Mouse (Mus musculus) hindbrain, embryonic 16.5 days (tissue): ENCODE data around the gene Ston2. TPM values are rescaled to one million over a fixed set of nuclear protein-coding genes. Genes with fewer than 3 reads are reported as not detected.
A peak's percentile ranks its signal among the peaks of the same experiment; 100 is the strongest.

ENCODE experiments used
- ATAC-seq: fragments of 200-750 bp; cut with Nextera tagmentation; 2 replicates; pipeline ENCODE4 v1.8.0; 2017; ENCODE audit warnings: moderate TSS enrichment, moderate library complexity
- H3K27ac ChIP-seq: fragments of 300-500 bp; sonication (generic); 2 replicates; pipeline ENCODE4 v1.5.1; 2014; ENCODE audit warnings: low read depth, mild to moderate bottlenecking, control low read depth, low read length, moderate library complexity
- H3K27me3 ChIP-seq: fragments of 300-500 bp; sonication (generic); replicated peaks from 2 replicates; pipeline ENCODE4 v1.6.1; 2014; ENCODE audit warnings: low read length; ENCODE audit not compliant: control insufficient read depth, insufficient read depth
- H3K36me3 ChIP-seq: fragments of 300-500 bp; sonication (generic); 2 replicates; pipeline ENCODE4 v1.6.1; 2014; ENCODE audit warnings: mild to moderate bottlenecking, low read length, moderate library complexity, mixed read lengths; ENCODE audit not compliant: control insufficient read depth, insufficient read depth
- H3K4me1 ChIP-seq: fragments of 300-500 bp; sonication (generic); 2 replicates; pipeline ENCODE4 v1.6.1; 2014; ENCODE audit warnings: low read depth, low read length; ENCODE audit not compliant: control insufficient read depth, insufficient read depth
- H3K4me2 ChIP-seq: fragments of 300-500 bp; sonication (generic); 2 replicates; pipeline ENCODE4 v1.6.1; 2014; ENCODE audit warnings: mild to moderate bottlenecking, low read length, control low read depth, moderate library complexity
- H3K4me3 ChIP-seq: fragments of 300-500 bp; sonication (generic); 2 replicates; pipeline ENCODE4 v1.5.1; 2014; ENCODE audit warnings: mild to moderate bottlenecking, low read length, control low read depth, moderate library complexity
- H3K9ac ChIP-seq: fragments of 300-500 bp; sonication (generic); 2 replicates; pipeline ENCODE4 v1.6.1; 2014; ENCODE audit warnings: low read depth, mild to moderate bottlenecking, control low read depth, low read length, moderate library complexity
- H3K9me3 ChIP-seq: fragments of 300-500 bp; sonication (generic); 2 replicates; pipeline ENCODE4 v1.6.1; 2014; ENCODE audit warnings: mild to moderate bottlenecking, low read length, moderate library complexity; ENCODE audit not compliant: control insufficient read depth
- WGBS: fragments of 180-500 bp; shearing (Covaris S2); extraction: QIAGEN DNeasy Blood & Tissue Kit; methylation state at CpG from one replicate; pipeline ENCODE4 v1.1.7; 2014; 5-methylcytosine and 5-hydroxymethylcytosine counted together
- polyA plus RNA-seq: library from polyadenylated mRNA; unstranded; fragments of >200 nt; fragmentation: Nextera tagmentation; extraction: Ambion mirVana; gene quantifications from 2 replicates; pipeline ENCODE4 v1.2.1, GENCODE M21; 2015

The Ston2 gene
- polyA plus RNA-seq, 1 experiment from 2014 or later, result 7.1 TPM

DNA sequence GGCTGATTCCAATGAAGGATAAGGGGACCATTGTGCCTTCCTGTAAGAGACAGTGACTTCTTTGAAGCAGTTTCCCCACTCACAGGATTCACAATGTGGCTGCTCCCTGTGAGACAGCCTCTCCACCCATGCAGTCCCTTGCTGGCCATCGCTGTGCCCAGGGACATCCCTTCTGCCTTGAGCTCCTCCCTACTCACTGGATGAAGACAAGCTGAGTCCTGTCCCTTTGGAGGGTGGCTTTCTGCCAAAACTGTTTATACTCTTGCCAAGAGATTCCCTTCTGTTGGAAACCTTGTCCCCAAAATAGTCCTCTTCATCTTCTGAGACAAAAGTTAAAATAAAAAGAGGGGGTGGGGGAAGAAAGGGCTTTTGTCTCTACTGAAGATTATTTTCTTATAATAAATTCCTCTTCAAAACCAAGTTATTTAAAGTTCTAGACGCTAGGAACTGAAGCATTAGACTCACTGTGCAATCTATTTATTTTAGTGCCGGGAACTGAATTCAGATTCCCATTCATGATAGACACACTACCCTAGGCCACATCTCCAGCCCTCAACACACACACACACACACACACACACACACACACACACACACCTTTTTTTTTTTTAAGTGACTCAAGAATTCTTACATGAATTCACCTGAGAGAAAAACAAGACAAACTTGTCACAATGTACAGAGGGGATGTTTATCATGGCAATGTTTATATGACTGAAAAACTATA, 133.6 kb downstream of the Ston2 start:
- peak; percentile 96 for ATAC-seq
- H3K4me3 ChIP-seq, result no peak overlapping the region
- H3K36me3 ChIP-seq, result no peaks in the 10 kb centered on the region
- H3K27ac ChIP-seq, result no peak overlapping the region
- no peak overlapping the region for H3K4me2 ChIP-seq
- no peaks in the 10 kb centered on the region for H3K4me1 ChIP-seq
- no peaks in the 10 kb centered on the region for H3K9me3 ChIP-seq
- 50% methylated on average over 3 of the region's 3 CpGs for WGBS
- H3K9ac ChIP-seq, result no peak overlapping the region
- H3K27me3 ChIP-seq, result no peaks in the 10 kb centered on the region

DNA sequence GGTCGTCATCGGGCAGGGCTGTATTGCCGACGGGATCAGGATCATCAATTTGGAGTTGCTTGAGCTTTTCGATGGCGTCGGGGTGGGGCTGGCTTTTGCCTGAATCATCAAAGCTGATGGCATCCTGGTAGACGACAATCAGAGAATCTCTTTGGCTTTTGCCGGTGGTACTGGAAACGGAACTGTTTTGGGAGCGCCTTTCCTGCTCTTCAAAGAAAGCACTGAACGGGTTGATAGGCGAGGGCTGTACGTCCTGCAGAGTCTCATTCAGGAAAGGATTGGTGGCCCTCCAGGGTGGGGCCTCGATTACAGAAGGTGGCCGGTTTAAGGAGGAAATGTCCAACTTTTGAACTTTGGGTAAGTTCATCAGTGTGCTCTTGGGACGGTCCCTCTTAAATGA, 139.8 kb downstream of the Ston2 start:
- no peaks in the 10 kb centered on the region for H3K4me1 ChIP-seq
- H3K9me3 ChIP-seq, result peaks cover 10% of the 10 kb centered on the region
- no peak overlapping the region for H3K4me3 ChIP-seq
- 95% methylated on average over 17 of the region's 17 CpGs for WGBS
- H3K9ac ChIP-seq, result no peak overlapping the region
- no peaks in the 10 kb centered on the region for H3K27me3 ChIP-seq
- no peak overlapping the region for H3K27ac ChIP-seq
- H3K4me2 ChIP-seq, result no peak overlapping the region
- H3K36me3 ChIP-seq, result peaks cover 8% of the 10 kb centered on the region; the same call in 1 of the 2 replicates
- no peak for ATAC-seq

DNA sequence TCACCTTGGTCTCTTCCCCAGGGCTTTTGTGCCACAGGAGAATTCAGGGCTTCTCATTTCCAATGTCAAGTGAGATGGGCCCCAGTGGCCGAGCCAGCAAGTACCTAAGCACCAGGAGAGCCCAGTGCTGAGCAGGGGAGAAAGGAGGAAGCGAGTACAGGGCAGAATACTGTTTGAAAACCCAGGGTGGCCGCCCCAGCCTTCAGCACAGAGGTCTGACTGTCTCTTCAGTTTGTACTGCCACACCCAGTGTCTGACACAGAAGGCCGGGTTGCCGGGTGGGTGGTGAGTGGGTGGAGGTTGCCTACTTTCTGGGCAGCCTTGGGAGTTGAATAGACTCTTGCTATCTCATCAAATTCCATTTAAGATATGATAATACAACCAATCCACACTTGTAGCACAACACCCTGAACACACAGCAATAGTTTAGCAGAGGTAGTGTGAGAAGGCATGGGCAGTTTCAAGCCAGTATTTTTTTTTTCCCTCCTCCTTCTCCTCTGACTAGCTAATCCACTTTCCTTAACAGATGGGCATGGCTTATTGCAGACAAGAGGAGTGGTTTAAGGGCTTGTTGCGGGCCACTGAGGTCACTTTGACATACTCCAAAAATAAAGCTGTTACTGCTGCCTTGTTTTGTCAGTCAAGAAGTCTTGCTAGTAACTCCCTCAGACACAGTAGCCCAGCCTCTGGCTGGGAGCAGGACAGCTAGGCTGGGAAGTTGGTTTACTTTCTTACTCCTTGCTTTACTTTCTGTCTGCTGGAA, 142.6 kb downstream of the Ston2 start:
- Histone ChIP-seq H3K36me3 (peaks cover 8% of the 10 kb centered on the region; the same call in 1 of the 2 replicates), H3K4me2 (no peak overlapping the region), H3K27me3 (no peaks in the 10 kb centered on the region), H3K4me1 (peaks cover 13% of the 10 kb centered on the region), H3K9ac (no peak overlapping the region), H3K9me3 (peaks cover 10% of the 10 kb centered on the region), H3K27ac (no peak overlapping the region), H3K4me3 (no peak overlapping the region)
- no peak for ATAC-seq
- WGBS, result 95% methylated on average over 6 of the region's 6 CpGs

DNA sequence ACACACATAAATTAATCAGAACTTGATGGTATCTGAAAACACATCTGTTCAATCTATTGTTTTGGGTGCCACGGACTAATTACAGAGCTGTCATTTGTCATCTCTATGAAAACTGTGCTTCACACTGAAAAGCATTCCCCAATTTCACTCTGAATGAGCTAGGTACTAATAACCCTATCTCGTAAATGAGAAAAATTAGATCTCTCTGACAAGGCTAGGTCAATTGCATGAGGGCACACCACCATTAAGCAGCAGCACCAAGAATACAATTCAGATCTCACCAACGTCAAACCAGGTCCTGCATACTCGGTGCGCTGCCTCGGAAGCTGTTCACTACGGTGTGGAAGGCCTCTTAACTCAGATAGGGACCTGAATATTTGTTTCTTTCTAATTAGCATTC, 145.0 kb downstream of the Ston2 start:
- no peak for ATAC-seq
- Histone ChIP-seq H3K4me2 (no peak overlapping the region), H3K36me3 (peaks cover 8% of the 10 kb centered on the region; the same call in 1 of the 2 replicates), H3K27me3 (no peaks in the 10 kb centered on the region), H3K9ac (no peak overlapping the region), H3K9me3 (peaks cover 9% of the 10 kb centered on the region), H3K27ac (no peak overlapping the region), H3K4me3 (no peak overlapping the region), H3K4me1 (peaks cover 13% of the 10 kb centered on the region)
- whole genome bisulfite sequencing, result 46% methylated on average over 7 of the region's 7 CpGs

DNA sequence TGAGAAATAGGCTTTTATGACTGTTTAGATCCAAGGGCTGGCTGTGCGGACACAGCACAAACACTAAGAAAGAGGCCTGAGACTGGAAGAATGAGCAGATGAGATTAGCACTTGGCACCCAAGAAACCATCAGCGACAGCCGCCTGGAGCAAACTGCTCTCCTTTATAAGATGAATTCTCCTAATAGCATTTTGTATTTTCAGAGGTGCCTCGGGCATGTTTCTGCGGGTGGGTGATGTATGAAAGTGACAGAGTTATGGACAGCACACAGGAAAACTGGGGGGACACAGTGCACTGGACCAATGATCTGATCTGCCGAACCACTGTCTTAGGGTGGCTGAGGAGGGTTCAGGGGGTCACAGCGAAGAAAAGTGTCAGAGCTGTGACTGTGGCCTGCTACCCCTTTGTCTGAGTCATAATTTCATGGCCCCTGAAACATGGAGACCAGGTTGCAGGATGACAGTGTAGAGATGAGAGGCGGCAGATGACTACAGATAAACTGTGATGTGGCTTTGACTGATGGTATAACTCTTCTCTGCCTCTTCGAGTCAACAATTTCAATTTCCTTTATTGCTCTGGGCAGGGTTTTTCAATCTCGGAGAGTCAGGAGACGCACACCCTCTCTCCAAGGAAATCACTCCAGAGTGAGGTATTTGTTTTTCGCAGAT, 145.6 kb downstream of the Ston2 start:
- Histone ChIP-seq H3K27ac (0 out of 2 replicates have a peak overlapping the region, but pooled peaks have one; percentile 31), H3K36me3 (peaks cover 2% of the 10 kb centered on the region; the same call in 1 of the 2 replicates), H3K4me2 (no peak overlapping the region), H3K27me3 (no peaks in the 10 kb centered on the region), H3K4me1 (peaks cover 13% of the 10 kb centered on the region), H3K4me3 (no peak overlapping the region), H3K9ac (no peak overlapping the region), H3K9me3 (peaks cover 3% of the 10 kb centered on the region; the same call in 1 of the 2 replicates)
- 49% methylated on average over 12 of the region's 12 CpGs for WGBS
- ATAC-seq, result peak; percentile 25; the same call in 1 of the 2 replicates

DNA sequence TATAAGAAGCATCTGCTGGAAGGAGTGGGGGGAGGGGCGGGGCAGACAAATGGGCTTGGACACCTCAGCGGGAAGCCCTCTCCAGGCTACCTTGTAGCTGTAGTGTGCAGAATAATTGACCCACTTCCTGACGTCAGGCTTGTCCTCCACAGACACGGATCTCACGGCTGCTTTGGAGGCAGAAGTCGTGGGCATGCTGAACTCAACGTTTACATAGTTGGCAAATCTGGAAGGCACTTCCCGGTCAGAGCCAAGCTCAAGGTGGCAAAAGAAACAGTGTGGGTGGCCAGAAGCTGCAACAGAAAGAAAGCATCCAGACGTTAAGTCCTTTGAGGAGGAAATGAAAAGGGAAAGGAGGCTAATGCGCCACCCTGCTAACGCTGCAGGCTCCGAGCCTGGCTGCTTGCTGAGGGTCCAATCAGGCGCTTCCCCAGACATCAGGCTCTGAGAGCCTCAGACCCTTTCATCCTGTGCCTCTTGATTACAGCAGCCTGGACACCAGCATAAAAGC, 146.5 kb downstream of the Ston2 start:
- peak overlapping the region; percentile 52; the same call in 1 of the 2 replicates for H3K27ac ChIP-seq
- no peaks in the 10 kb centered on the region for H3K36me3 ChIP-seq
- peak; percentile 76 for ATAC-seq
- WGBS, result 8% methylated on average over 13 of the region's 13 CpGs
- H3K27me3 ChIP-seq, result no peaks in the 10 kb centered on the region
- no peaks in the 10 kb centered on the region for H3K9me3 ChIP-seq
- peak overlapping the region; percentile 49 for H3K4me2 ChIP-seq
- peak overlapping the region; percentile 15; the same call in 1 of the 2 replicates for H3K4me3 ChIP-seq
- H3K4me1 ChIP-seq, result peaks cover 13% of the 10 kb centered on the region
- H3K9ac ChIP-seq, result peak overlapping the region; percentile 28; the same call in 1 of the 2 replicates

DNA sequence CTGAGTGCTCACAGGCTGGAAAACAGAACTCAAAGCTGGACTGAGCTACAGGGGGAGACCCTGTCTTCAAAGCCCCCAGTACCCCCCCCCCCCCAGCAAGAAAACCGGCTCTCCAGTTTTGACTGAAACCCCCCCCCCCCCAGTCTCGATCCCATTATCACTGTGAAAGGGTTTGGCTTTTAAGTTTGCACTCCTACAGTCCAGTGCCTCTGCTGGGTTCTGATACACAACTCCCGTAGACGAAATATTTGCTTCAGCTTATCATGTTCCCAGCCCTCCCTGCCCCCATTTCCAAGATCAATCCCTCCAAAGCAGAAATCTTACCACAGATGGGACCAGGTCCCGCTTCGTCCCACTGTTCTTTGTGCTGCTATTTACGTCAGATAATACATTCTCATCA, 147.1 kb downstream of the Ston2 start:
- no peaks in the 10 kb centered on the region for H3K9me3 ChIP-seq
- no peak overlapping the region for H3K4me3 ChIP-seq
- peak overlapping the region; percentile 49 for H3K4me2 ChIP-seq
- WGBS, result 46% methylated on average over 7 of the region's 7 CpGs
- ATAC-seq, result peak; percentile 16; the same call in 1 of the 2 replicates
- H3K27ac ChIP-seq, result no peak overlapping the region
- no peak overlapping the region for H3K9ac ChIP-seq
- H3K4me1 ChIP-seq, result peaks cover 13% of the 10 kb centered on the region
- no peaks in the 10 kb centered on the region for H3K27me3 ChIP-seq
- no peaks in the 10 kb centered on the region for H3K36me3 ChIP-seq

DNA sequence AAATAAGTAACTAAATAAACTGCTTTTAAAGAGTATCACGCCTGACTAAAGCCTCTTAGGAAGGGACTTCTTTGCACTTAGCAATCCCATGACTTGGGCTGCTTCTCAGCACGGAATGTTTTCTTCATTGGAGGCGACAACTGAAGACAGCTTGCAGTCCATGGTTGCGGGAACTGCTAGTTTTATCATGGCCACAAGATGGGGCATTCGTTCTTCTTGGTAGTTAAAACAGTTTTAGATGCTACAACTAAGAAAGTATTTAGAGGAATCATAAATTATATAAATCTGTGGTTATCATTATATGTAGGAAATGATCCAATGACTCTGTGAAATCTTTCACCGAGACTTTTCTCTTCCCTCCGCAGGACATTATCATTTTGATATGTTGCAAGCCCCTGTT, 147.5 kb downstream of the Ston2 start:
- H3K4me2 ChIP-seq, result no peak overlapping the region
- peak; percentile 32 for ATAC-seq
- WGBS, result 49% methylated on average over 7 of the region's 7 CpGs

More for the DNA sequence above, 147.5 kb downstream of the Ston2 start:
- Histone ChIP-seq H3K9me3 (no peaks in the 10 kb centered on the region), H3K4me3 (no peak overlapping the region), H3K9ac (no peak overlapping the region), H3K36me3 (no peaks in the 10 kb centered on the region), H3K27me3 (no peaks in the 10 kb centered on the region), H3K4me1 (peaks cover 13% of the 10 kb centered on the region), H3K27ac (no peak overlapping the region)
